Mouse (Mus musculus): Measurements from ENCODE around the gene Fastkd1.
A peak's percentile ranks its signal among the peaks of the same experiment; 100 is the strongest.

DNA sequence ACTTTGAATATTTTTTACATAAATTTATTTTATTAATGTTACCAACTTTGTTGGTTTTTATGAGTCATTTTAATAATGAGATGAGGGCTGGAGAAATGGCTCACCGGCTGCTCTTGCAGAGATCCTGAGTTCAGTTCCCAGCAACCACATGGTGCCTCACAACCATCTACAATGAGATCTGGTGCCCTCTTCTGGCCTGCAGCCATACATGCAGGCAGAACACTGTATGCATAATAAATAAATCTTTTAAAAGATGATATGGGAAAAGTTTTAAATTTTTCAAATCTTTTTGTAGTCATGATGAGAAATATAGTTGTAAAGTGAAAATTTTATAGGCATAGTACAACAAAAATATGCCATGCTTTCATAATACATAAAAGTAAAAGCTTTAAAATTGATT lies 31.8 kb upstream of the Fastkd1 start:
- peak; percentile 52 for TF ChIP-seq CTCF (IDR thresholded peaks at IDR 0.05; ENCODE audit: low read depth)
- no peak for TF ChIP-seq EP300 (IDR thresholded peaks at IDR 0.05; ENCODE audit: low read depth)
